Mouse (Mus musculus): ENCODE data around the gene Anapc4. TPM values are rescaled to one million over a fixed set of nuclear protein-coding genes. Genes with fewer than 3 reads are reported as not detected.

Gene Anapc4
- polyA plus RNA-seq, 1 experiment from 2014 or later = 63.4 TPM

DNA sequence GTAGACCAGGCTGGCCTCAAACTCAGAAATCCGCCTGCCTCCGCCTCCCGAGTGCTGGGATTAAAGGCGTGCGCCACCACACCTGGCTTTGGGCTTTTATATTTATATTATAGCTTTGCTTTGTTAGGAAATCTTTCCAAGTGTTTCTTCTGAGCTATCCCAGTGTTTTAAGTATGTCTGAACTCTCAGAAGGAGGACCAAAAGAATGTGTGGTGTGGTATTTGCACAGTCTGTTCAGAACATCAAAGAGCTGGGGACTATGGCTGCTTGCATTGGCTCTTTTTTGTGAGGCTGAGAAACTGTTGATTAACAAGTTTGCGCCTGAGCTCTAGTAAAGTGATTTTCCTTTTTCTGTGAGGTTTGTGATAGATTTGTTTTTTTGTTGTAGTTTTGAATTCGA lies 10.5 kb downstream of the Anapc4 start:
- no peak overlapping the region for H3K9ac ChIP-seq (ENCODE audit: low read depth, low read length)
- no peak overlapping the region for H3K4me3 ChIP-seq (ENCODE audit: low read depth, low read length)
- H3K27ac ChIP-seq (ENCODE audit: low read depth, low read length) = no peak overlapping the region
- whole genome bisulfite sequencing = 95% methylated on average over 7 of the region's 7 CpGs
- ATAC-seq (replicated peaks; ENCODE audit: low FRiP score) (no peak), DNase-seq (ENCODE audit: low spot score) (no peak)
- H3K9me3 ChIP-seq (ENCODE audit: control insufficient read depth, low read length) = no peaks in the 10 kb centered on the region
- H3K4me2 ChIP-seq = no peak overlapping the region
- H3K36me3 ChIP-seq (ENCODE audit: control insufficient read depth, insufficient read depth, low read length) = peaks cover 13% of the 10 kb centered on the region
- no peaks in the 10 kb centered on the region for H3K4me1 ChIP-seq (replicated peaks; ENCODE audit: control insufficient read depth, insufficient read depth, low read length)
- no peaks in the 10 kb centered on the region for H3K27me3 ChIP-seq (replicated peaks; ENCODE audit: control insufficient read depth, insufficient read depth, low read length)

DNA sequence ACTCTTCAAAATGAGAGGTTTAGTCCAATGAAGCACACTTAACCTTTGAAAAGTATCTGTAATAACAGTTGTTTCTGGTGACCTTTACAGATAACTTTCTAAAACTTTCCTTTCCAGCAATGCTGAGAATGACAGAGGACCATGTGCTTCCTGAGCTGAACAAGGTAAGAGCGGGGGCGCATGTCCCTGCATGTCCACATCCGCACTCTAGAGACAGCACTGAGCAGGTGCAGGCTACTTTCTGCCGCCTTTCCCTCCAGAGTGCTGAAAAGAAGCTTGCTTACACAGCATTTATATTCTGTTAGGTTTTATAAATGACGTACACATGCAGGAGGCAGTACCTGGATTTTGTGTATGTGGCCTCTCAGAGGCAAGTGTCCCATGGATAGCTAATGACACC lies 21.9 kb downstream of the Anapc4 start:
- 90% methylated on average over 5 of the region's 5 CpGs for WGBS
- Histone ChIP-seq H3K36me3 (ENCODE audit: control insufficient read depth, insufficient read depth, low read length) (peaks cover 17% of the 10 kb centered on the region), H3K9me3 (ENCODE audit: control insufficient read depth, low read length) (no peaks in the 10 kb centered on the region), H3K27ac (ENCODE audit: low read depth, low read length) (no peak overlapping the region), H3K4me1 (replicated peaks; ENCODE audit: control insufficient read depth, insufficient read depth, low read length) (no peaks in the 10 kb centered on the region), H3K27me3 (replicated peaks; ENCODE audit: control insufficient read depth, insufficient read depth, low read length) (no peaks in the 10 kb centered on the region), H3K4me3 (ENCODE audit: low read depth, low read length) (no peak overlapping the region), H3K9ac (ENCODE audit: low read depth, low read length) (no peak overlapping the region), H3K4me2 (no peak overlapping the region)
- no peak for ATAC-seq (replicated peaks; ENCODE audit: low FRiP score)
- no peak for DNase-seq (ENCODE audit: low spot score)

- peaks cover 27% of the 10 kb centered on the region for H3K36me3 ChIP-seq (ENCODE audit: control insufficient read depth, insufficient read depth, low read length)
- no peak overlapping the region for H3K9ac ChIP-seq (ENCODE audit: low read depth, low read length)
- H3K9me3 ChIP-seq (ENCODE audit: control insufficient read depth, low read length) = no peaks in the 10 kb centered on the region
- H3K27ac ChIP-seq (ENCODE audit: low read depth, low read length) = no peak overlapping the region
- WGBS = 87% methylated on average over 8 of the region's 8 CpGs
- H3K4me1 ChIP-seq (replicated peaks; ENCODE audit: control insufficient read depth, insufficient read depth, low read length) = no peaks in the 10 kb centered on the region
- H3K27me3 ChIP-seq (replicated peaks; ENCODE audit: control insufficient read depth, insufficient read depth, low read length) = no peaks in the 10 kb centered on the region
- no peak overlapping the region for H3K4me3 ChIP-seq (ENCODE audit: low read depth, low read length)
- no peak overlapping the region for H3K4me2 ChIP-seq
- DNase-seq (ENCODE audit: low spot score) = no peak
- ATAC-seq (replicated peaks; ENCODE audit: low FRiP score) = no peak
Observed at GRCm38 (mm10) chr5:52864446-52864845, 30.6 kb downstream of the Anapc4 start.

GRCm38 (mm10) chr5:52865825-52866224 lies 32.0 kb downstream of the Anapc4 start:
- Histone ChIP-seq H3K36me3 (ENCODE audit: control insufficient read depth, insufficient read depth, low read length) (peaks cover 27% of the 10 kb centered on the region), H3K9ac (ENCODE audit: low read depth, low read length) (no peak overlapping the region), H3K27ac (ENCODE audit: low read depth, low read length) (no peak overlapping the region), H3K9me3 (ENCODE audit: control insufficient read depth, low read length) (no peaks in the 10 kb centered on the region), H3K4me1 (replicated peaks; ENCODE audit: control insufficient read depth, insufficient read depth, low read length) (no peaks in the 10 kb centered on the region), H3K4me3 (ENCODE audit: low read depth, low read length) (no peak overlapping the region), H3K4me2 (no peak overlapping the region), H3K27me3 (replicated peaks; ENCODE audit: control insufficient read depth, insufficient read depth, low read length) (no peaks in the 10 kb centered on the region)
- ATAC-seq (replicated peaks; ENCODE audit: low FRiP score) (peak; percentile 26; the same call in 1 of the 2 replicates), DNase-seq (ENCODE audit: low spot score) (no peak)
- WGBS = 81% methylated on average over 9 of the region's 9 CpGs

DNA sequence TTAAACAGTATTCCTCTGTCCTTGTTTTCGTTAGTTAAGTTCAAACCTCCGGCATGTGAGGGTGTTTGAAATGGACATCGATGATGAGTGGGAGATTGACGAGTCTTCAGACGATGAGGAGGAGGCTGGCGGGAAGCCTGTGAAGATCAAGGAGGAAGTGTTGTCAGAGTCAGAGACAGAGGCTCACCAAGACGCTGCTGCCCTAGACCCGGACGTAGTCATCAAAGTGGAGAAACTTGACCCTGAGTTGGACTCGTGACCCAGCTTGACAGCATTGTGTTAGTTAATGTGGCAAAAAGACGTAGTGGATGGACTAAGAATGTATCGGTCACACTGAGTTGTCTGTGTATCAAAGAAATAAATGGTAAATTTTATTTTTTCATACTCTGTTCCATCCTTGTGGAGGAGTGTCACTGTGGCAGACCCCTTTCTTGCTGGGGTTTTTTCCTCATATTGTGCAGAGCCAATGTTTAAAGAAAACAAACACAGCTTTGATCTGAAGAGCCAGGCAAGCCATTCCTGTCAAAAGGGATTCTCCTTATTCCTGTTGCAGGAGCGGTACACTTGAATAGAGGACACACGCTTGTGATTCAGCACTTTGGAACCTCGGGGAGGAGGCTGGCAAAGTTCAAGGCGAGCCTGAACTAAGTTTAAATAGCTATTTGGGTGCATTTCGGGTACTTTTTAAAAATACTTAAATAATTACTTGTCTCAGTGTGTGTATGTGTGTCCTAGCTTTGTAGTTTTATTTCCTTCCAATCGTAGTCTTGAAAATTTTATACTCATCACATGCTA lies 32.7 kb downstream of the Anapc4 start:
- H3K4me3 ChIP-seq (ENCODE audit: low read depth, low read length) = no peak overlapping the region
- H3K9me3 ChIP-seq (ENCODE audit: control insufficient read depth, low read length) = no peaks in the 10 kb centered on the region
- no peaks in the 10 kb centered on the region for H3K4me1 ChIP-seq (replicated peaks; ENCODE audit: control insufficient read depth, insufficient read depth, low read length)
- WGBS = 85% methylated on average over 18 of the region's 18 CpGs
- peaks cover 27% of the 10 kb centered on the region for H3K36me3 ChIP-seq (ENCODE audit: control insufficient read depth, insufficient read depth, low read length)
- H3K27me3 ChIP-seq (replicated peaks; ENCODE audit: control insufficient read depth, insufficient read depth, low read length) = no peaks in the 10 kb centered on the region
- H3K27ac ChIP-seq (ENCODE audit: low read depth, low read length) = no peak overlapping the region
- no peak overlapping the region for H3K9ac ChIP-seq (ENCODE audit: low read depth, low read length)
- no peak overlapping the region for H3K4me2 ChIP-seq
- ATAC-seq (replicated peaks; ENCODE audit: low FRiP score) = no peak
- DNase-seq (ENCODE audit: low spot score) = no peak

- no peak overlapping the region for H3K27ac ChIP-seq (ENCODE audit: low read depth, low read length)
- ATAC-seq (replicated peaks; ENCODE audit: low FRiP score) = no peak
- no peaks in the 10 kb centered on the region for H3K9me3 ChIP-seq (ENCODE audit: control insufficient read depth, low read length)
- no peak for DNase-seq (ENCODE audit: low spot score)
- peaks cover 13% of the 10 kb centered on the region for H3K36me3 ChIP-seq (ENCODE audit: control insufficient read depth, insufficient read depth, low read length)
- H3K4me3 ChIP-seq (ENCODE audit: low read depth, low read length) = no peak overlapping the region
- no peaks in the 10 kb centered on the region for H3K4me1 ChIP-seq (replicated peaks; ENCODE audit: control insufficient read depth, insufficient read depth, low read length)
- H3K27me3 ChIP-seq (replicated peaks; ENCODE audit: control insufficient read depth, insufficient read depth, low read length) = no peaks in the 10 kb centered on the region
- no peak overlapping the region for H3K4me2 ChIP-seq
- 88% methylated on average over 12 of the region's 12 CpGs for WGBS
- no peak overlapping the region for H3K9ac ChIP-seq (ENCODE audit: low read depth, low read length)
Observed at GRCm38 (mm10) chr5:52868918-52869703, 35.3 kb downstream of the Anapc4 start.

- Histone ChIP-seq H3K9ac (ENCODE audit: low read depth, low read length) (no peak overlapping the region), H3K36me3 (ENCODE audit: control insufficient read depth, insufficient read depth, low read length) (peaks cover 6% of the 10 kb centered on the region), H3K27me3 (replicated peaks; ENCODE audit: control insufficient read depth, insufficient read depth, low read length) (no peaks in the 10 kb centered on the region), H3K4me1 (replicated peaks; ENCODE audit: control insufficient read depth, insufficient read depth, low read length) (no peaks in the 10 kb centered on the region), H3K4me3 (ENCODE audit: low read depth, low read length) (no peak overlapping the region), H3K4me2 (no peak overlapping the region), H3K27ac (ENCODE audit: low read depth, low read length) (no peak overlapping the region), H3K9me3 (ENCODE audit: control insufficient read depth, low read length) (no peaks in the 10 kb centered on the region)
- 18% methylated on average over 1 of the region's 1 CpGs for WGBS
- no peak for ATAC-seq (replicated peaks; ENCODE audit: low FRiP score)
- no peak for DNase-seq (ENCODE audit: low spot score)
Observed at GRCm38 (mm10) chr5:52871461-52871860, 37.6 kb downstream of the Anapc4 start.

- no peaks in the 10 kb centered on the region for H3K4me1 ChIP-seq (replicated peaks; ENCODE audit: control insufficient read depth, insufficient read depth, low read length)
- H3K9me3 ChIP-seq (ENCODE audit: control insufficient read depth, low read length) = no peaks in the 10 kb centered on the region
- no peaks in the 10 kb centered on the region for H3K27me3 ChIP-seq (replicated peaks; ENCODE audit: control insufficient read depth, insufficient read depth, low read length)
- ATAC-seq (replicated peaks; ENCODE audit: low FRiP score) (no peak), DNase-seq (ENCODE audit: low spot score) (no peak)
- H3K9ac ChIP-seq (ENCODE audit: low read depth, low read length) = no peak overlapping the region
- H3K27ac ChIP-seq (ENCODE audit: low read depth, low read length) = no peak overlapping the region
- no peak overlapping the region for H3K4me3 ChIP-seq (ENCODE audit: low read depth, low read length)
- H3K36me3 ChIP-seq (ENCODE audit: control insufficient read depth, insufficient read depth, low read length) = peaks cover 4% of the 10 kb centered on the region; the same call in 1 of the 2 replicates
- WGBS = 93% methylated on average over 13 of the region's 13 CpGs
- H3K4me2 ChIP-seq = no peak overlapping the region
Observed at GRCm38 (mm10) chr5:52871986-52872385, 38.2 kb downstream of the Anapc4 start.
